Mouse (Mus musculus) MEL (cell line): Measurements from ENCODE around the gene Adig.

Experiments used
- CTCF ChIP-seq, 3 experiments: IDR thresholded peaks in 2 of 3; conservative IDR thresholded peaks in 1 of 3; 2 replicates each; pipeline ENCODE4 v1.5.1; 2011 to 2012; ENCODE audit warnings: low read length in 3 of 3, low read depth in 2 of 3, mild to moderate bottlenecking in 2 of 3, improper control_type of control experiment in 1 of 3, inconsistent platforms in 1 of 3, mixed read lengths in 1 of 3, moderate library complexity in 1 of 3; ENCODE audit not compliant: control insufficient read depth in 1 of 3, insufficient read depth in 1 of 3, poor library complexity in 1 of 3, severe bottlenecking in 1 of 3
- EP300 ChIP-seq, 2 experiments: IDR thresholded peaks; 2 replicates each; pipeline ENCODE4 v1.6.1; 2011; ENCODE audit warnings: improper control_type of control experiment in 2 of 2, low read length in 2 of 2, low read depth in 1 of 2, mild to moderate bottlenecking in 1 of 2
- HCFC1 ChIP-seq: IDR thresholded peaks from 2 replicates; pipeline ENCODE4 v1.6.1; 2012; ENCODE audit warnings: low read depth, mild to moderate bottlenecking, inconsistent platforms, low read length, improper control_type of control experiment, moderate library complexity
- MAZ ChIP-seq: IDR thresholded peaks from 2 replicates; pipeline ENCODE4 v1.6.1; 2012; ENCODE audit warnings: low read depth, mild to moderate bottlenecking, inconsistent platforms, low read length, improper control_type of control experiment
- NELFE ChIP-seq: IDR thresholded peaks from 2 replicates; pipeline ENCODE4 v1.6.1; 2011; ENCODE audit warnings: low read depth, low read length, improper control_type of control experiment
- NRF1 ChIP-seq: IDR thresholded peaks from 2 replicates; pipeline ENCODE4 v1.6.1; 2014; ENCODE audit warnings: low read depth, mild to moderate bottlenecking, inconsistent platforms, low read length, improper control_type of control experiment, moderate library complexity; ENCODE audit not compliant: poor library complexity, insufficient read depth, severe bottlenecking
- POLR2A ChIP-seq, 2 experiments: IDR thresholded peaks; 2 replicates each; pipeline ENCODE4 v1.6.1; 2011 to 2012; ENCODE audit warnings: low read length in 2 of 2, mild to moderate bottlenecking in 2 of 2, control low read depth in 1 of 2, improper control_type of control experiment in 1 of 2, low read depth in 1 of 2, moderate library complexity in 1 of 2; ENCODE audit not compliant: control insufficient read depth in 1 of 2, insufficient read depth in 1 of 2, poor library complexity in 1 of 2
- POLR2AphosphoS2 ChIP-seq: IDR thresholded peaks from 2 replicates; pipeline ENCODE4 v1.6.1; 2011; ENCODE audit warnings: low read length, improper control_type of control experiment
- RCOR1 ChIP-seq: IDR thresholded peaks from 2 replicates; pipeline ENCODE4 v1.6.1; 2012; ENCODE audit warnings: low read depth, mild to moderate bottlenecking, inconsistent platforms, low read length, improper control_type of control experiment
- UBTF ChIP-seq: IDR thresholded peaks from 2 replicates; pipeline ENCODE4 v1.6.1; 2012; ENCODE audit warnings: low read depth, mild to moderate bottlenecking, inconsistent platforms, low read length, improper control_type of control experiment, moderate library complexity, borderline replicate concordance; ENCODE audit not compliant: insufficient read depth
- ZC3H11A ChIP-seq: IDR thresholded peaks from 2 replicates; pipeline ENCODE4 v1.6.1; 2012; ENCODE audit warnings: low read depth, mild to moderate bottlenecking, inconsistent platforms, low read length, improper control_type of control experiment

DNA sequence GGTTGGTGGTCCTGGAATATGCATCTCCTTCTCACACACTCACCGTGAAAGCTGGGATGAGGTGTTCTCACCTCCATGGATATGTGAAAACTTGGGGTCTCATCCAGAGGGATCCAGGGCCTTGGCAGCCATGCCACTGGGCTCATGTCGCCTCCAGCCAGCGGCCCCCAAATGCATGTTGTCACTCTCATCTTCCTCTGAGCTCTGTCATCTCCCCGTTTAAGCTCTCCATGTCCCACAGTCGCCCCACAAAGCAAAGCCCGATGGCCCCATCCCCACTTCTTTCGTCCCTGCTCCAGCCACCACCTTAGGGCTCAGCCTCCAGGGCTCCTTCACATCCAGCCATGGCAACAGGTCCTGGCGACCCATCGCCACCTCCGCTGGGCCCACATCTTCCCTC is 4.6 kb downstream of the Adig start:
- TF ChIP-seq EP300 (IDR thresholded peaks at IDR 0.05; ENCODE audit: low read depth in 1 of 2, low read length in 2 of 2) (no peak), NRF1 (no peak), HCFC1 (no peak), POLR2A (IDR thresholded peaks at IDR 0.05; ENCODE audit: control insufficient read depth in 1 of 2, insufficient read depth in 1 of 2, low read depth in 1 of 2, low read length in 2 of 2, poor library complexity in 1 of 2) (no peak), RCOR1 (no peak), ZC3H11A (no peak), MAZ (no peak), UBTF (no peak), CTCF (IDR thresholded peaks at IDR 0.05 in 2 of 3, conservative IDR thresholded peaks at IDR 0.05 in 1 of 3; ENCODE audit: control insufficient read depth in 1 of 3, insufficient read depth in 1 of 3, low read depth in 2 of 3, low read length in 3 of 3, poor library complexity in 1 of 3, severe bottlenecking in 1 of 3) (no peak), POLR2AphosphoS2 (no peak), NELFE (no peak)
